Mouse (Mus musculus): ENCODE measurements at regions not wholly inside any gene's neighbourhood (a gene's known extent, or its start where the extent isn't known, plus 50 kb on each side); places are given as distances from the start of the nearest gene placed in this dataset.
"Not testable (repeated sequence)": the region's sequence is repeated elsewhere in the genome, so short reads cannot be mapped to it uniquely, and the experiment has no call there.

DNA sequence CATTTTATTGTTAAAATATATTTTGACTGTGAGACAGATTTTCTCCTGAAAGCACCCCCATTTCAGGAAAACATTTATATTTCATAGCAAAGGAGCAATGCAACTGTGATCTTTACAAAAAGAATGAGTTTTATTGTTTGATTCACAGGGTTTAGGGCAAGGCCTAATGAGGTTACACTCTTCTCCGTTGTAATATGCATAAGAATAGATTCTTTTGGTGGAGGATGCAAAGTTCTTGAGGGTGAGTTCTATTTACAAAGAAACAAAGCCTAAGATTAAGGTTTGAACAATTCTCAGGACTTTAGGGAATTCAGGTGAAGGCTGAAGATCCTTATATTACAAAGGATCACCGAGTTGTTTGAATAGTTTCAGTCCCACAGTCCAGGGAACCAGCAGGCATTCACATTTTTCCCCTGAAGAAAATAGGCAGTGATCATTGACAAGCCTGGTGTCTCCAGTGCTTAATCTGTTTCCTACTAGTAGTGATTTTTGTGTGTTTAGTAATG lies 1156.2 kb downstream of the Hace1 start:
- no peak for DNase-seq (ENCODE audit: extremely low spot score in 1 of 2, low spot score in 2 of 2)
- TF ChIP-seq CTCF (IDR thresholded peaks at IDR 0.05): no peak
- intact Hi-C loops (cut with DNase I): no loop called here
- Histone ChIP-seq H3K4me3 (no peak overlapping the region), H3K27ac (no peak overlapping the region)

DNA sequence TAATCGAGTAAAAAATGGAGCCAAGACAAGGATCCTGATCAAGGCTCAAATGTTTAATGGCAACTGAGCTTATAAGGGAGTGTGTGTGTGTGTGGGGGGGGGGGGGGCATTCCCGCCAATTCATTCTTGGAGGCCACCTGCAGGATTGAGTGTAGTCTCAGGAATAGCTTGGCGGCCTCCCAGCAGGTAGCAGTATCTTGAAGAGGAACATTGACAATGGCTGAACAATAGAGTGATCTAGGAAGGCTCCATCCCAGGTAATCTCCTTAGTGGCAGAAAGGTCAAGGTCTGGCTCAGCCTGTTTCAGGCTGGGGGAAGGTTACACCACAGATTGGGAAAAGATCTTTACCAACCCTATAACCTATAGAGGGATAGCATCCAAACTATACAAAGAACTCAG lies 1163.5 kb downstream of the Hace1 start:
- intact Hi-C loops (cut with DNase I): no loop called here
- Histone ChIP-seq H3K4me3 (no peak overlapping the region), H3K27ac (no peak overlapping the region)
- TF ChIP-seq CTCF (IDR thresholded peaks at IDR 0.05): no peak
- no peak for DNase-seq (ENCODE audit: extremely low spot score in 1 of 2, low spot score in 2 of 2)

DNA sequence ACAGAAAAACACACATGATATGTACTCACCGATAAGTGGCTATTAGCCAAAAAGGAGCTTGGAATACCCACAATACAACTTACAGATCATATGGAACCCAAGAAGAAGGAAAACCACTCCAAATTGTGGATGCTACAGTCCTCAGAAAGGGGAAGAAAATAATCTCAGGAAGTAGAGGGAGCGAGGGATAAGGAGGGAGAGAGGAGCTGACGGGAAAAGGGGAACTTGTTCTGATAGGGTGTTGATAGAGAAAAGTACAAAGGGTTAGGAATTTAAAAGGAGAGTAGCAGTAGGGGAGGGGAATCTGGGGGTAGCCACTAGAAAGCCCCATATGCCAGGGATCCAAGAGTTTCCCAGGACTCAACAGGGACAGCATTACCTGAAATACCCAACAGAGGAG lies 1164.5 kb downstream of the Hace1 start:
- no peak for TF ChIP-seq CTCF (IDR thresholded peaks at IDR 0.05)
- intact Hi-C loops (cut with DNase I): no loop called here
- no peak for DNase-seq (ENCODE audit: extremely low spot score in 1 of 2, low spot score in 2 of 2)
- no peak overlapping the region for H3K4me3 ChIP-seq
- no peak overlapping the region for H3K27ac ChIP-seq

DNA sequence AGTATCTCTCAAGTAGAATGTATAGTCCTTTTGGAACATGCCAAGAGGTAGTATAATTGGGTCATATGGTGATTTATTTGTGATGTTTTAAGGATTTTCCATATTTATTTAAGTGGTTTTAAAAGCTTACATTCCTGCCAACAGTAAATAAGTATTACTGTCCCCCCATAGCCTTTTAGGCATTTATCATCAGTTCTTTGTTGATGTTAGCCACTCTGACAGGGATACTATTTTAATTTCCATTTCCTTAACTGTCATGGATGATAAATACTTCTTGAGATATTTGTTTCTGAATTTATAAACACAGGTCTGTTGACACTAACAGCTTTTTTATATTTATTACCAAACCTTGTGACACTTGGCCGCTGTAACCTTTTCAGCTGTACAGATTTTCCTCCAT lies 1183.3 kb downstream of the Hace1 start:
- intact Hi-C loops (cut with DNase I): no loop called here
- H3K4me3 ChIP-seq: no peak overlapping the region
- no peak for TF ChIP-seq CTCF (IDR thresholded peaks at IDR 0.05)
- no peak for DNase-seq (ENCODE audit: extremely low spot score in 1 of 2, low spot score in 2 of 2)
- H3K27ac ChIP-seq: no peak overlapping the region

DNA sequence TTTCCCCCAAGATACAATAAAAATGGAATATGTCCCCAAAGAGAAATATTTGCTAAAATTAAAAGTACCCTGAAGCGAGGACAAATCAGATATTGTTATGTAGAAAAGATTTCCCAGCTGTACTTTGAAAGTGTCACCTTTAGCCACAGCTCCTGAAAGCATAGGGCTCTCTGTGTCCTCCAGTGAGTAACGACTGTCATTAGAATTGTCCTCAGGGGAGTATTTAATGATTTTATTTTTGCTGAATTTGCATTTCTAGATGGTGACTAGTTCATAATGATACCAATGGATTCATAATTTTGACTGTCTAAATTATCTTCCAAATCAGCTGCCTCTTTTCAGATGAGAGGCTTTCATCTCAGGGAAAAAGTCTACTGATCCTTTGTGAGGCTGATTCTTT lies 1201.1 kb downstream of the Hace1 start:
- intact Hi-C loops (cut with DNase I): no loop called here
- Histone ChIP-seq H3K27ac (no peak overlapping the region), H3K4me3 (no peak overlapping the region)
- no peak for TF ChIP-seq CTCF (IDR thresholded peaks at IDR 0.05)
- DNase-seq (ENCODE audit: extremely low spot score in 1 of 2, low spot score in 2 of 2): no peak

DNA sequence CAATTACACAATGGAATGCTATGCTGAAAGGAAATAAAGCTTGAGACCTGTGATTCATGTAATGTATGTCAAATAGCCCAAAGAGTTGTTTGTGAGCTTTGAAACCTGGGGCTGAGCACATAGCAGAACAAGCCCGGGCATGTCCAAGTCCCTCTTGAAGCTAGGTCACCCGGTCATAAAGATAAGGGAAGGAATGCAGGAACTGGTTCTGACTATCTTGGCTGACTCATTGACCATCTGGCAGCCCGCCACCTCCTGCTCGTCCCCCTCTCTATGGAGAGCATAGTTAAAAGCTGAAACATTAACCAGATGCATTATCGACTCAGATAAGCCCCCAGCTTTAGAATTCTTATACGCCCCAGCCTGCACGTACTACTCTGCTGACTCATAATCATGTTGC lies 1208.1 kb downstream of the Hace1 start:
- DNase-seq (ENCODE audit: extremely low spot score in 1 of 2, low spot score in 2 of 2); H3K4me3 ChIP-seq; H3K27ac ChIP-seq; intact Hi-C loops (cut with DNase I): not testable (repeated sequence)

DNA sequence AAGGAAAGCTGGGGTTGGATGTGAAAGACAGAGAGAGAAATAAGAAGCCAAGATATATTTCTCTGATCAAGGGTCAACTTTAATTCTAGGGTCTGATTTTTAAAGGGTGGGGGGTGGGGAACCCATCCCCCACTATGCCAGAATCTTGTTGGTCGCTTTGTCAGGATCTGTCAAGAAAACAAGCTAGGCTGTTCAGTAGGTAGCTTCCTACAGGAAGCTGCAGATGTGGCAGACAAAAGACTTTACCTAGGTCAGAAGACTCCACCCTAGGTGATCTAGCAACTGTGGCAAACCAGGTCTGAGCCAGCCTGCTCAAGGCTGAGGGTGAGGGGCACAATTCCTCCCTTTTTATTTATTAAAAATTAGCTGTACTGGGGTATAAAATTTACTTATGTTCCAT lies 1236.6 kb downstream of the Hace1 start:
- Histone ChIP-seq H3K4me3 (no peak overlapping the region), H3K27ac (no peak overlapping the region)
- intact Hi-C loops (cut with DNase I): no loop called here
- DNase-seq (ENCODE audit: extremely low spot score in 1 of 2, low spot score in 2 of 2): no peak
- no peak for TF ChIP-seq CTCF (IDR thresholded peaks at IDR 0.05)

DNA sequence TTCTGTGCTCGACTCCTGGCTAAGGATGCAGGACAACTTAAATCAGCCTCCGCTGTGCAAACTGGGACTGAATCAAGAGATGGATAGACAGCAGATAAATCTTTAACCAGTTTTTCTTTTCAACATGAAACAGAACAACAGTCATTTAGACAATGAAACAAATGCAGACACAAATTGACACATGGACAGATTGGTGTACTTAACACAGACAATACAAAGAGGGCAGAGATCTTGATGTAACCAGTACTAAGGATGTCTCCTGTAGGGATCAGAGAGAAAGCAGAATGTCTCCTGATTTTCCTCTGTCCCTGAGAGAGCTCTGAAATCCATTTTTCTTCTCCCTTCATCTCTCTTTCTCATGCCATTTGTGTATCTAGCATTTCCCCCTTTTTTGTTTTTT lies 1241.5 kb downstream of the Hace1 start:
- Histone ChIP-seq H3K4me3 (no peak overlapping the region), H3K27ac (no peak overlapping the region)
- intact Hi-C loops (cut with DNase I): no loop called here
- TF ChIP-seq CTCF (IDR thresholded peaks at IDR 0.05): no peak
- DNase-seq (ENCODE audit: extremely low spot score in 1 of 2, low spot score in 2 of 2): no peak

DNA sequence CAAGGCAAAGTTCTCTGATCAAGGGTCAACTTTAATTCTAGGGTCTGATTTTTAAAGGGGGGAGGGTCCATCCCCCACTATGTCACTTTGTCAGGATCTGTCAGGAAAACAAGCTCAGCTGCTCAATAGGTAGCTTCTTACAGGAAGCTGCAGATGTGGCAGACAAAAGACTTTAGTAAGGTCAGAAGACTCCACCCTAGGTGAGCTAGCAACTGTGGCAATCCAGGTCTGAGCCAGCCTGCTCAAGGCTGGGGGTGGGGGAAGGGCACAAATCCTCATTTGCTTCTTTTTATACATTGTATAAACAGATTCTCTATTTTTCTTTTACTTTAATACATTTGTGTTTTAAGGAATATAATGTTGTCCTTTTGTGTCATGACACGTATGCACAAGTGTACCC lies 1242.3 kb downstream of the Hace1 start:
- H3K27ac ChIP-seq: no peak overlapping the region
- intact Hi-C loops (cut with DNase I): loop anchor here (10.0 kb wide), 1 partner anchor 765 kb away; no protein-coding TSS in a partner anchor
- H3K4me3 ChIP-seq: no peak overlapping the region
- no peak for TF ChIP-seq CTCF (IDR thresholded peaks at IDR 0.05)
- no peak for DNase-seq (ENCODE audit: extremely low spot score in 1 of 2, low spot score in 2 of 2)

DNA sequence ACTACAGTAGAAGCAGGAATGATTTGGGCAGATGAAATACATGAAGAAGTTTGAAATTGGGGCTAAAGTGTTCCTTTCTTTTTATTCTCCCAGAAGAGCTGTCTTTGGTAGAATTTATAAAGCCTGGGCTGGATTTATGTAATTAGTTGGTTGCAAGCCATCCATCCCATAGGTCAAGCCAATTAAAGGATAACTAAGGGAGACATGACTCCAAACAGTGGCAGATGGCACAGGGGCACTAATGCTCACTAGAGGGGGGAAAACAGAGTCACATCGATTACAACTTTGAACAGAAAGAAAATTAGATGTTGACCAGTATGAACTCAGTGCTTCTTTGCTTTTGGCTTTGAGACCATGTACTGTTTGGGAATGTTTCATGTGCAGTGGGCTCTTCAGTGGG lies 1246.2 kb downstream of the Hace1 start:
- no peak for TF ChIP-seq CTCF (IDR thresholded peaks at IDR 0.05)
- DNase-seq (ENCODE audit: extremely low spot score in 1 of 2, low spot score in 2 of 2): no peak
- no peak overlapping the region for H3K27ac ChIP-seq
- intact Hi-C loops (cut with DNase I): loop anchor here (10.0 kb wide), 1 partner anchor 769 kb away; no protein-coding TSS in a partner anchor
- no peak overlapping the region for H3K4me3 ChIP-seq

DNA sequence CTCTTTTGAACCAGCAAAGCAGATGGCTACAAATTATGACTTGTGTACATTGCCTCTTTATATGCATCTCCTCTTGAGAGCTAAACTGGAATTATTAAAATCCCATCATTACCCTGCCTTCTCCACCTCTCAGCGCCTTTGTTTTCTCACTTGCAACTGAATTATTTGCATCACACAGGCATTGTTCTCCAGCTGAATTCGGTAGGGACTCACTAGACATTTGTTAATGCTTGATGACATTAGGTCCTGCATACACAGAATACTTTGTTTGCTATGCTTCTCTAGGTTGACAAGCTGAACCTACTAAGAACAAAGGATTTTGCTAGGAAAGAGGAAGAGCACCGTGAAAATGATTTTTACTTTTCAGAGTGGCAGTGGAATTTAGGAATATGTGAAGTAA lies 1248.4 kb downstream of the Hace1 start:
- no peak for TF ChIP-seq CTCF (IDR thresholded peaks at IDR 0.05)
- Histone ChIP-seq H3K4me3 (no peak overlapping the region), H3K27ac (no peak overlapping the region)
- intact Hi-C loops (cut with DNase I): loop anchor here (10.0 kb wide), 1 partner anchor 771 kb away; no protein-coding TSS in a partner anchor
- DNase-seq (ENCODE audit: extremely low spot score in 1 of 2, low spot score in 2 of 2): no peak

DNA sequence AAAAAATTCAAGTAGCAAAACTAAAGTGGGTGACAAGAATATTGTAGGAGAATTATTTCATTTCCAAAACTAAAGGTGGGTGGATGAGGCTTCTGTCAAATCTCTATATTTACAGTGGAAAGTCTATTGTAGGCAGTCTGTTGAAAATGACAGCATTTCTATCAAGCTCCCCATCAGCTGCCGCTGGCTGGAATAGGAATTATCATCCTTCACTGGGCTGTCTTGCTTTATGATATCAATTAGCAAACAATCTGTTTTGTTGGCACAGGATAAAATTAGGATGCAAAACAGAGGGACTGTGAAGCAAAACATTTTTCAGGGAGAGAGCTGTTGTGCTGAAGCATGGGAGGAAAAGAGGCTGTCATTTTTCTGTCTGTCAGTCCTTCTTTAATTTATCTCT lies 1249.0 kb downstream of the Hace1 start:
- Histone ChIP-seq H3K27ac (no peak overlapping the region), H3K4me3 (no peak overlapping the region)
- intact Hi-C loops (cut with DNase I): loop anchor here (10.0 kb wide), 1 partner anchor 772 kb away; no protein-coding TSS in a partner anchor
- TF ChIP-seq CTCF (IDR thresholded peaks at IDR 0.05): no peak
- DNase-seq (ENCODE audit: extremely low spot score in 1 of 2, low spot score in 2 of 2): no peak

DNA sequence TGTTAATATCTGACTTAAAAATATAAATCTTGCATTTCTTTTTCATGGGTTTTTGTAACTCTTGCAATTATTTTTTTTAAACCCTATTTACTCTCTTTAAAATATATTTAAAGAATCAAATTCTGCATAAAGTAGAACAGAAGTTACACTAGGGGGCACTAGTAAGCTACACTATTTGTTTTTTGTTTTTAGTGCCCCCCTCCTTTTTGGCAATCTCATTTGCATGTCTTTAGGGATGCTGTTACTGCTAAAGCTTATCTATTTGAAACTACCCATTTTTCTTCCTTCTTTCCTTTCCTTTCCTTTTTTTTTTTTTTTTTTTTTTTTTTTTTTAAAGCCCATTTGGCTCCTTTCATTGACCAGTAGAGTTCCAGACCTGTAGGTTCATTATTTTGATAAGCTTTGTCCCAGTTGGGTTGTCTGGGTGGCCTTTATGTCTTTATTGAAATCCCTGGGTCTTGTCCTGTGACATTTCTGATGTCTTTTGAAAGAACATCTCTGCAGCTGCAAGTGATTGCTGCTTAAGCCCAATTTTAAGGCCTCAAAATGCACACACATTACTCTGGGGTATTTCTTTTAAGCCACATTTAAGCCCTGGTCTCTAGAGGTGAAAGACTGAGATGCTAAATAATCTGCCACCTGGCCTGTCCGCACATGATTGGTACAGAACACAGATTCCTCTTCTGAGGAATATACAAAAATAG lies 1249.6 kb downstream of the Hace1 start:
- peak; percentile 46 for TF ChIP-seq CTCF (IDR thresholded peaks at IDR 0.05)
- H3K27ac ChIP-seq: no peak overlapping the region
- H3K4me3 ChIP-seq: no peak overlapping the region
- DNase-seq (ENCODE audit: extremely low spot score in 1 of 2, low spot score in 2 of 2): no peak
- intact Hi-C loops (cut with DNase I): loop anchor here (10.0 kb wide), 1 partner anchor 772 kb away; no protein-coding TSS in a partner anchor
